Mouse (Mus musculus) cortical plate, adult 2 months (tissue): ENCODE measurements at regions not wholly inside any gene's neighbourhood (a gene's known extent, or its start where the extent isn't known, plus 50 kb on each side); places are given as distances from the start of the nearest gene placed in this dataset.

Experiments used
- CTCF ChIP-seq: fragments of 200-500 bp; IDR thresholded peaks from 2 replicates; pipeline ENCODE4 v1.5.1; 2011; ENCODE audit warnings: mild to moderate bottlenecking, control low read depth, low read length; ENCODE audit not compliant: insufficient read depth; ENCODE audit errors: extremely low read depth
- POLR2A ChIP-seq: fragments of 200-500 bp; IDR thresholded peaks from 2 replicates; pipeline ENCODE4 v1.6.1; 2011; ENCODE audit warnings: mild to moderate bottlenecking, low read length, control low read depth; ENCODE audit not compliant: insufficient read depth; ENCODE audit errors: extremely low read depth

- TF ChIP-seq CTCF (no peak), POLR2A (no peak)
These were observed 526.6 kb downstream of the Slc22a22 start for GRCm38 (mm10) chr15:56950824-56951223.
